Mouse (Mus musculus) liver, embryonic 11.5 days (tissue): Measurements from ENCODE around the gene Flrt3. TPM values are rescaled to one million over a fixed set of nuclear protein-coding genes. Genes with fewer than 3 reads are reported as not detected.

Experiments used
- ATAC-seq: fragments of 200-750 bp; cut with Nextera tagmentation; replicated peaks from 2 replicates; pipeline ENCODE4 v1.8.0; 2017; ENCODE audit warnings: moderate number of reproducible peaks, mild to moderate bottlenecking, moderate TSS enrichment, moderate library complexity; ENCODE audit not compliant: low FRiP score
- DNase-seq: peaks from one replicate; pipeline ENCODE4 v3.0.0-alpha.2; 2017; ENCODE audit warnings: low spot score
- H3K27ac ChIP-seq: fragments of 300-500 bp; sonication (generic); 2 replicates; pipeline ENCODE4 v1.5.1; 2014; ENCODE audit warnings: mild to moderate bottlenecking, low read depth, low read length, control low read depth
- H3K27me3 ChIP-seq: fragments of 300-500 bp; sonication (generic); replicated peaks from 2 replicates; pipeline ENCODE4 v1.6.1; 2014; ENCODE audit warnings: low read length, mixed read lengths; ENCODE audit not compliant: control insufficient read depth, insufficient read depth
- H3K36me3 ChIP-seq: fragments of 300-500 bp; sonication (generic); 2 replicates; pipeline ENCODE4 v1.6.1; 2014; ENCODE audit warnings: mild to moderate bottlenecking, low read length, moderate library complexity, mixed read lengths; ENCODE audit not compliant: control insufficient read depth, insufficient read depth
- H3K4me1 ChIP-seq: fragments of 300-500 bp; sonication (generic); replicated peaks from 2 replicates; pipeline ENCODE4 v1.6.1; 2014; ENCODE audit warnings: low read length, mixed read lengths; ENCODE audit not compliant: control insufficient read depth, insufficient read depth
- H3K4me2 ChIP-seq: fragments of 300-500 bp; sonication (generic); 2 replicates; pipeline ENCODE4 v1.6.1; 2014; ENCODE audit warnings: mild to moderate bottlenecking, control low read depth, moderate library complexity
- H3K4me3 ChIP-seq: fragments of 300-500 bp; sonication (generic); 2 replicates; pipeline ENCODE4 v1.5.1; 2014; ENCODE audit warnings: low read depth, low read length, control low read depth
- H3K9ac ChIP-seq: fragments of 300-500 bp; sonication (generic); 2 replicates; pipeline ENCODE4 v1.6.1; 2014; ENCODE audit warnings: low read depth, low read length, control low read depth
- H3K9me3 ChIP-seq: fragments of 300-500 bp; sonication (generic); 2 replicates; pipeline ENCODE4 v1.6.1; 2016; ENCODE audit warnings: low read length, inconsistent platforms, mixed read lengths; ENCODE audit not compliant: control insufficient read depth
- WGBS: fragments of 180-500 bp; shearing (Covaris S2); extraction: QIAGEN DNeasy Blood & Tissue Kit; methylation state at CpG from one replicate; pipeline ENCODE4 v1.1.7; 2014; 5-methylcytosine and 5-hydroxymethylcytosine counted together
- polyA plus RNA-seq: library from polyadenylated mRNA; unstranded; fragments of >200 nt; fragmentation: Nextera tagmentation; extraction: Ambion mirVana; gene quantifications from 2 replicates; pipeline ENCODE4 v1.2.1, GENCODE M21; 2014

The Flrt3 gene
- 16.9 and 17.4 TPM in 2 replicates for polyA plus RNA-seq

GRCm38 (mm10) chr2:140670963-140671702 is at the start of gene Flrt3:
Gene Flrt3, minus strand, starts transcription at chr2:140671469.
- no peaks in the 10 kb centered on the region for H3K9me3 ChIP-seq
- no peaks in the 10 kb centered on the region for H3K27me3 ChIP-seq
- H3K4me1 ChIP-seq: no peaks in the 10 kb centered on the region
- H3K4me2 ChIP-seq: peak within 1 kb of the TSS; percentile 77
- peak within 1 kb of the TSS; percentile 56 for H3K9ac ChIP-seq
- 2% methylated on average over 26 of the region's 26 CpGs for WGBS
- ATAC-seq: peak; percentile 99
- H3K27ac ChIP-seq: no peak within 1 kb of the TSS
- H3K4me3 ChIP-seq: peak within 1 kb of the TSS; percentile 53
- H3K36me3 ChIP-seq: no peaks in the 10 kb centered on the region
- DNase-seq: peak; percentile 78

- no peak for DNase-seq
- H3K27ac ChIP-seq: no peak overlapping the region
- H3K9me3 ChIP-seq: no peaks in the 10 kb centered on the region
- H3K4me1 ChIP-seq: no peaks in the 10 kb centered on the region
- H3K4me3 ChIP-seq: no peak overlapping the region
- H3K36me3 ChIP-seq: no peaks in the 10 kb centered on the region
- no peaks in the 10 kb centered on the region for H3K27me3 ChIP-seq
- no peak overlapping the region for H3K9ac ChIP-seq
- no peak for ATAC-seq
- H3K4me2 ChIP-seq: no peak overlapping the region
- 67% methylated on average over 9 of the region's 9 CpGs for WGBS
These were observed 46.1 kb upstream of the Flrt3 start for GRCm38 (mm10) chr2:140717407-140717806.

- no peak overlapping the region for H3K4me2 ChIP-seq
- H3K36me3 ChIP-seq: no peaks in the 10 kb centered on the region
- ATAC-seq: no peak
These were observed 44.6 kb upstream of the Flrt3 start for GRCm38 (mm10) chr2:140715822-140716221.

DNA sequence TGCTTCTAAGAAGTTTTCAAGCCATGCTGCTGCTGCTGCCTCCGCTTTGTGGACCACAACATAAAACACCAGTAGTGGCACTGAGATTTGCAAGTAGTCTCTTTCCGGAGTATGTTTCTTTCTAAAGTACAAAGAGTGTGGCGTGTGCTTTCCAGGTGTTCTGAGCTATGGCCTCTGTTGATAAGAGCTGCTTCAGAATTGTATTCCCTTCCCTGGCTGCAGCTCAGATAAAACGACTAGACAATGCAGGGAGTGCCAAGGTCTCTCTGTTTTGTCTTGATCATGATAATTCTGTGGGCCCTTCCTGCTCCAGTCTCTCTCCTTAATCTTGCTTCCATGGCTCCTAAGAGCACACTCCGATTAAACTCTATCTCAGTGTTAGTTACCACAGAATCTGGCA is 36.3 kb upstream of the Flrt3 start:
- H3K4me3 ChIP-seq: no peak overlapping the region
- no peaks in the 10 kb centered on the region for H3K27me3 ChIP-seq
- H3K9me3 ChIP-seq: no peaks in the 10 kb centered on the region
- H3K4me2 ChIP-seq: no peak overlapping the region
- H3K36me3 ChIP-seq: no peaks in the 10 kb centered on the region
- no peak overlapping the region for H3K9ac ChIP-seq
- no peak overlapping the region for H3K27ac ChIP-seq
- no peaks in the 10 kb centered on the region for H3K4me1 ChIP-seq
- no peak for ATAC-seq
- WGBS: 59% methylated on average over 5 of the region's 5 CpGs
- DNase-seq: no peak

More at GRCm38 (mm10) chr2:140715822-140716221, 44.6 kb upstream of the Flrt3 start:
- H3K4me1 ChIP-seq: no peaks in the 10 kb centered on the region
- no peak for DNase-seq
- WGBS: 69% methylated on average over 4 of the region's 4 CpGs
- H3K27ac ChIP-seq: no peak overlapping the region
- no peak overlapping the region for H3K9ac ChIP-seq
- no peaks in the 10 kb centered on the region for H3K9me3 ChIP-seq
- H3K4me3 ChIP-seq: no peak overlapping the region
- no peaks in the 10 kb centered on the region for H3K27me3 ChIP-seq

- Histone ChIP-seq H3K27ac (no peak overlapping the region), H3K4me3 (no peak overlapping the region), H3K27me3 (no peaks in the 10 kb centered on the region), H3K9ac (no peak overlapping the region), H3K36me3 (no peaks in the 10 kb centered on the region), H3K9me3 (no peaks in the 10 kb centered on the region), H3K4me2 (no peak overlapping the region), H3K4me1 (no peaks in the 10 kb centered on the region)
- 33% methylated on average over 2 of the region's 2 CpGs for WGBS
- DNase-seq: no peak
- no peak for ATAC-seq
These were observed 34.0 kb upstream of the Flrt3 start for GRCm38 (mm10) chr2:140705278-140705677.

GRCm38 (mm10) chr2:140704146-140704545 is 32.9 kb upstream of the Flrt3 start:
- WGBS: 43% methylated on average over 3 of the region's 3 CpGs

DNA sequence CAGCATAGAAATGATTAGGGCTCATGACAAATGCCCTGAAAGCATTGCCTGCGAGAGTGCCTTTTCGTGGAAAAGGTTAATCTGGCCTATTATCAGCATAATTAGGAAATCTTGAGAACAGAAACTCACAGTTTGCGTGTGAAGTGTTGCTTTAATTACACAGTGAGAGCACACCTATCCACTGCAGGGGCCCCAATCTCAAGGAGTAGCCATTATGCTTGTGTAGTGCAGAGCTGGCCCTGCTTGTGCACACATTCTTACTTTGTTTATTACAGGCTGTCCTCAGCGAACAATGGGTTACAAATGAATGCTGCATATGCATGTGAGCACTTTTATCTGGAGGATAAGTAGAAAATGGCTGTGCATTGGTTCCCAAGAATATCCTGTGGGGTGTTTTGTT is 32.1 kb upstream of the Flrt3 start:
- H3K9ac ChIP-seq: no peak overlapping the region
- no peak overlapping the region for H3K4me3 ChIP-seq
- no peaks in the 10 kb centered on the region for H3K27me3 ChIP-seq
- H3K27ac ChIP-seq: no peak overlapping the region
- no peaks in the 10 kb centered on the region for H3K36me3 ChIP-seq
- H3K4me1 ChIP-seq: no peaks in the 10 kb centered on the region
- H3K4me2 ChIP-seq: no peak overlapping the region
- H3K9me3 ChIP-seq: no peaks in the 10 kb centered on the region
- DNase-seq (no peak), ATAC-seq (no peak)
- WGBS: 64% methylated on average over 4 of the region's 4 CpGs

More at GRCm38 (mm10) chr2:140704146-140704545, 32.9 kb upstream of the Flrt3 start:
- Histone ChIP-seq H3K4me2 (no peak overlapping the region), H3K9me3 (no peaks in the 10 kb centered on the region), H3K27ac (no peak overlapping the region), H3K4me1 (no peaks in the 10 kb centered on the region), H3K4me3 (no peak overlapping the region), H3K27me3 (no peaks in the 10 kb centered on the region), H3K9ac (no peak overlapping the region), H3K36me3 (no peaks in the 10 kb centered on the region)
- DNase-seq (no peak), ATAC-seq (no peak)

DNA sequence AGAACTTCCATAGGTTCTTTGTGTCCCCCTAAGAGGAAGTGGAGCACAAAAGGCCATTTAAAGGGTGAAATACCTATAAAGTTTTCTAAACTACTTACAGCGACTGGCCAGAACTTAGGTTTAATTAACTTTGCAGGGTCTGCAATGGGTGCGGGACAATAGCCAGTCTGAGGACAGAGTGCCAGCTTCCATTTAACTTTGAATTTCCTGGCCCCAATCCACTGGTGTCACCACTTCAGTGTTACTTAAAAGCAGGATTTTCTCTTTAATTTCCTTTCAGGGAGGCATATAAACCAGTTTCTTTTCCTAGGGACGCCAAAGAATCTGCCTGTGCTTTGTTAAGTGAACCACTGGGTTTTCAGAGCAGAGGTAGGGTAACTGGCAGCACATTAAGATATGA is 27.3 kb upstream of the Flrt3 start:
- WGBS: 63% methylated on average over 3 of the region's 3 CpGs

DNA sequence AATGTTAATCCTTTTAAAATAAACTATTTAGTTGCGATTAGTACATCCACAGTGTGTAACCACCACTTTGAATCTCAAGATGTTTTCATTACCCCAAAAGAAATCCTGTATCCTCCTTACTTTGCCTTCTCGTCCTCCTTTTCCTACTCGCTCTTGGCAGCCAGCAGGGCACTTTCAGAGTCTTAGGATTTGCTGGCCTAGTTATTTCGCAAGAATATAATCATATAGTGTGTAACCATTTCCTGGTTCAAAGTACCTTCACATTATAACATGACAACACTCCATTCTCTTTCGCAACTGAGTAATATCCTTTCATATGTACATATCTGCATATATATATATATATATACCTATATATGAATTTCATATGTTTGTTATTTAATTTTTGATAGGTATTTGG is 22.6 kb upstream of the Flrt3 start:
- Histone ChIP-seq H3K27me3 (no peaks in the 10 kb centered on the region), H3K4me1 (no peaks in the 10 kb centered on the region), H3K9me3 (no peaks in the 10 kb centered on the region), H3K36me3 (no peaks in the 10 kb centered on the region), H3K27ac (no peak overlapping the region), H3K9ac (no peak overlapping the region), H3K4me2 (no peak overlapping the region), H3K4me3 (no peak overlapping the region)
- no peak for ATAC-seq
- 83% methylated on average over 5 of the region's 5 CpGs for WGBS
- DNase-seq: no peak

More for the DNA sequence above, 27.3 kb upstream of the Flrt3 start:
- Histone ChIP-seq H3K4me2 (no peak overlapping the region), H3K9me3 (no peaks in the 10 kb centered on the region), H3K4me1 (no peaks in the 10 kb centered on the region), H3K27me3 (no peaks in the 10 kb centered on the region), H3K4me3 (no peak overlapping the region), H3K9ac (no peak overlapping the region), H3K27ac (no peak overlapping the region), H3K36me3 (no peaks in the 10 kb centered on the region)
- no peak for ATAC-seq
- DNase-seq: no peak
